Mouse (Mus musculus) gastrocnemius, adult 18-20 months (tissue): ENCODE measurements at regions not wholly inside any gene's neighbourhood (a gene's known extent, or its start where the extent isn't known, plus 50 kb on each side); places are given as distances from the start of the nearest gene placed in this dataset.

Experiments
- DNase-seq: peaks from one replicate; pipeline ENCODE4 v3.0.0; 2021; ENCODE audit warnings: low spot score

DNA sequence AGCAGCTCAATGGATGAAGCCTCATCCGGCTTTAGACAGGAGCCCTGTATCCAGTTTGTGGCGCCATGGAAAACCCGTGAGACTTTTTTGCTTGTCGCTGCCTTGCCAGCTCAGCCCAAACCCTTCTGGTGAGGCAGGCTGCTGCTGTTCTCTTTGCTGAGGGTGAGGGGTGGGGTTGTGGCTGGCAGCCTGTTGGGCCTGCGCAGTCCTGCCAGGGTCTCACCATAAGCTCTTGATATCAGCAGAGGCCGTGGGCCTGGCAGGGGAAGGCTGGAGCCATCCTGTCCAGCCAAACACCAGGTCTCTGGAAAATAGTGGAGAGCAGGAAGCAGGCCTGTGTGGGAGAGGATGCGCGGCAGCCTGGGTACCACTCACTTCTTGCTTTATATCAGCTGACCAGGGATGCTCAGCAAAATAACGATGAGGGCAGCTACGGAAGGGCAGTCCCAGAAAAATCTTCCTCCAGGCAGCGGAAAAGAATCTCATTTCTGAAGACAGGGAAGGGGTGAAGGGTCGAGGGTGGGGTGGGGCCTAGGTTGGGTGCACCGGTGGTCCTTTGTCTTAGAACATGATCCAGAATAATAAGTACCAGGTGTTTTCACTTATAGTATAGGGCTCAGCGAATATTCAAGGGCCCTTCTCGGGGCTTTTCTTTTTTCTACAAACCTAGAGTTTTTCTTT is 73.4 kb upstream of the Medag start:
- DNase-seq: no peak

DNA sequence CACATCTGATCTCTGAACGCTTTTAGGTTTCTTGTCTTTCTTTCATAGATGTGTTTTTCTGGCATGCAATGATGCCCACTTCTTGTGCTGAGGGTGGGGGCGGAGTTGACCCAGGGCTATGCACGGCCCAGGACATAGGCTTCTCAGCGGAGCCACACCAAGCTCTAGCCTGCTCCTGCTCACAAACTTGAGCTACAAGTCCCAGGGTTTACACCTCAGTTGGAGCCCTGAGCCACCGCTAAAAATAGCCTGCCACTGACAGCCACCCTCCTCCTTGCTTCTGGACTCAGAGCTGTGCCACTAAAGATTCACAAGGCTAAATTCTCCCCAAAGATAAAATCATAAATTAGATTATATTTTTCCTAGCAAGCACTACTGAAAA is 72.9 kb upstream of the Medag start:
- DNase-seq: no peak

DNA sequence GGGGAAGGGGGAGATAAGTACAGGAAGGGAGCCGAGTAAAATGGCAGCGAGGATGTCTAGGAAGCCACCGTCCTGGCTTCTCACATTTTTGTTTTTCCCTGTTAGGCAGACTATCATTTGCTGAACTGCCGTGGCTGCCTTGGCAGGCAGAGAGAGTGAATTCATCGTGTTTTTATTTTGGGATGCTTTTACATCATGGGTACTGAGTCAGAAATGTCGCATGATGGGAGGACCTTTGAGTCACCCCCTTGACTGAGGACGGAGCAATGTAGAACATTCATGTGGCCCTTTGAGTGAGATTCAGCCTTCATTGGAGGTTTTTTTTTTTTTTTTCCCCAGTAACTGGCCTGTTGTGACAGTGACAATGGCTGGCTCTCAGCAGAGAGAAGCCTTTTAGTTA is 71.2 kb upstream of the Medag start:
- DNase-seq: peak; percentile 17

- no peak for DNase-seq
Measured at GRCm38 (mm10) chr5:149341461-149341860, 70.1 kb upstream of the Medag start.

- DNase-seq: no peak
Measured at GRCm38 (mm10) chr5:149343610-149344527, 67.7 kb upstream of the Medag start.

DNA sequence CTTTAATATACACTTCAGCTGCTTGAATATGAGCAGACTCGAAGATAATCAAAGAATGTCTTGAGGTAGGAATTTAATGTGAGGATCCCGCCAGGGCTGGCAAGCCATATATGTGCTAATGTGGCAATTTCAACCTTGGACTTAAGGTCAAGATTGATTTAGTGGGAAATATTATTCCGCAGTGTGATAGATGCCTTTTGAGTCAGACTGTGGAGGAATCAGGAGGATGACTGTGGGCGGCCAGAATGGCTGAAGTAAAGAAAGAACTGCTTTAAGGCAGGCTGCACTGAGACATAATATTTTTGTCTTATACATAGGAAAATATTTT is 67.1 kb upstream of the Medag start:
- DNase-seq: no peak

GRCm38 (mm10) chr5:149345161-149345560 is 66.4 kb upstream of the Medag start:
- no peak for DNase-seq

DNA sequence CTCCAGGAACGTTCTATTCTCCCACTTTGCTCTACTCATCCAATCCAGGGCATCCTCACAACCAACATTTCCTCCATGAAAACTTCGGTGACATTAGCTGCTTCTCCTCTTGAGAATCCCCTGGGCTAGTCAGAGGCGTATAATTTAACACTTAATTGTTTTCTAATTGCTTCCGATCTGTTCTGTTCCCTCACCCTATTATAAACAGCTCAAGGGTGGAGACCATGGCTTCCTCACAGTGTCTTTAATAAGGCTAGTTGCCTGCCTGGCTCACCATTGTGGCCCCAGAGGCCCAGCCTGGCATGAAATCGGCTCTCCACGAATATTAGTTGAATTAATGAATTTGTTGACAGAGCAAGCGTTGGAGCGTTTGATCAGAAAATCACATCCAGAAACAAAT is 61.9 kb upstream of the Medag start:
- DNase-seq: no peak

DNA sequence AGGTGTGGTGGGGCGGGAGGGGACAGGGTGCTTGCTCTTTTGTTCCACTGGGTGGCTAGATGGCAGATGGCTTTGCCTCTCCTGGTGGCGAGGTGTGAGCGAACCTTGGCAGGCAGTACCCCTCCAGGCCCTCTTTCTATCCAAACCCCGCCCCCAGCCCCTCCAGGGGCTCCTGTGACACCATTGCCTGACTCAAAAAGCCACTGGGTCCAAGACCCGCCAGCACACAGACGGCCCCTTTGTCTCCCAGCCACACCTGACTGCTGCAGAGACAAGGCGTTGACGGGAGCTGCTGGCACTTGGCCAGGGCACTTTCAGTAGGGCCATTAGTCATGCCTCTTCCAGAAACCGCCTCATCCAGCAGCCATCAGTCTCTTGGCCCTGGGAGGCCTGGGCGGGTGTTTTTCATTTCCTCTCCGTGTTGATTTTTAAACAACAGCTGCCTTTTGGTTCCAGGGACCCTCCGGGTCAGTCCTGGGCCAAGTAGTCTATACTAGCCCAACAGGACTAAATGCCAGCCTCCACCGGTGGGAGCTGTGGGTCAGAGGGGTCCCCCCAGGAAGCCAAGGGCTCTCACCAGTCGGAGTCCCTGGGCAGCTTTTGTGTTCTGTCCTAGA is 58.4 kb upstream of the Medag start:
- peak; percentile 41 for DNase-seq

DNA sequence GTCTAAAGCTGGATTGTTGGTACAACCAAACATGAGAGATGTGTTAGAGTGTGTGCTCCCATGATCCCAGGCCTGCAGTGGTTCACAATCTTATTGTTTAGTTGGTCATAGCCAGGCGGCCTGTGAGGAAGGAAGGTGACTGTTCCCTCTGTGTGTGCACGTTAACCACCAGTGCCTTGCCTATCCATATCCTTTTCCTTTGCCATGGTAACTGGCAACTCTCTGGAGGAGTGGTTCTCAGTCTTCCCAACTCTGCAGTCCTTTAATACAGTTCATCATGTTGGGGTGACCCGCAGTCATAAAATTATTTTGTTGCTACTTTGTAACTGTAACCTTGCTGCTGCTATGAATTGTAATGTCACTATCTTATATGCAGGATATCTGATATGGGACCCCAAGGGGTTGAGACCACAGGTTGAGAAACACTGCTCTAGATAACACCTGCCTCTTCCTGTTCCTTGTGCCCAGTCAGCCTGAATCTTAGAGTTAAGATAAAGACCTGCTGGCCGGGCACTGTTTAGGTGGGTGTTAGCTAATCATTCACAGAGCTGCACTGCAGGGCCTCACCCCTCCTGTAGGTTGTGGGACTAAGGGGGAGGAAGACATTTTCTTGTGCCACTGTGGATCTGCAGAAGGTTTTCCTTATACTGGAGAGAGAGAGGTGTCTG is 57.0 kb upstream of the Medag start:
- DNase-seq: no peak

GRCm38 (mm10) chr5:149355131-149355530 is 56.4 kb upstream of the Medag start:
- no peak for DNase-seq

- no peak for DNase-seq
Measured at GRCm38 (mm10) chr5:149356970-149357369, 54.6 kb upstream of the Medag start.
